Mouse (Mus musculus): Measurements from ENCODE around the gene Prim2.

DNA sequence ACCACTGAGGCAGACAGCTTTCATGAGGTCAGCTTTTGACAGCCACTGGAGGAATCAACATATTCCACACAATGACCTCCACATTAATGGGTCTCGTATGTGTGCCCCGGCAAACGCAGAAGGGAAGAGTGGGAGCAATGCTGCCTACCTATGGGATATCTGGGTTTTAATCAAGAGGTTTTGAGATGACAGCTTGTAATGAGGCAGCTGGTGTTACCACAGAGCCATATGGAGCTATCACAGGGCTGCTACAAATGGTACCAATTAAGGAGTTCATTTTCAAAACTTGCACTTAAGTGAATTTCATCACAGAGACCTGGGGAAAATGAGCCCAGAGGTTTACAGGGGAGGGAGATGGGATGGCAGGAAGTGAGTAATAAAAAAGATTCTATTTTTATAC lies 209.3 kb downstream of the Prim2 start:
- TF ChIP-seq CTCF (IDR thresholded peaks at IDR 0.05; ENCODE audit: low read depth, low read length), result no peak
- no peak for TF ChIP-seq GATA1 (IDR thresholded peaks at IDR 0.05; ENCODE audit: borderline replicate concordance, low read length)
- no peak for TF ChIP-seq TAL1 (conservative IDR thresholded peaks at IDR 0.05; ENCODE audit: low read depth, low read length)
- TF ChIP-seq POLR2AphosphoS5 (IDR thresholded peaks at IDR 0.05; ENCODE audit: insufficient replicate concordance, low read depth, low read length), result no peak
- no peak for TF ChIP-seq GATA2 (IDR thresholded peaks at IDR 0.05; ENCODE audit: borderline replicate concordance, low read depth, low read length)
